Mouse (Mus musculus): ENCODE measurements around the gene Klhl26. TPM values are rescaled to one million over a fixed set of nuclear protein-coding genes. Genes with fewer than 3 reads are reported as not detected.

Klhl26 gene
- polyA plus RNA-seq, 1 experiment from 2014 or later = 26.8 TPM

DNA sequence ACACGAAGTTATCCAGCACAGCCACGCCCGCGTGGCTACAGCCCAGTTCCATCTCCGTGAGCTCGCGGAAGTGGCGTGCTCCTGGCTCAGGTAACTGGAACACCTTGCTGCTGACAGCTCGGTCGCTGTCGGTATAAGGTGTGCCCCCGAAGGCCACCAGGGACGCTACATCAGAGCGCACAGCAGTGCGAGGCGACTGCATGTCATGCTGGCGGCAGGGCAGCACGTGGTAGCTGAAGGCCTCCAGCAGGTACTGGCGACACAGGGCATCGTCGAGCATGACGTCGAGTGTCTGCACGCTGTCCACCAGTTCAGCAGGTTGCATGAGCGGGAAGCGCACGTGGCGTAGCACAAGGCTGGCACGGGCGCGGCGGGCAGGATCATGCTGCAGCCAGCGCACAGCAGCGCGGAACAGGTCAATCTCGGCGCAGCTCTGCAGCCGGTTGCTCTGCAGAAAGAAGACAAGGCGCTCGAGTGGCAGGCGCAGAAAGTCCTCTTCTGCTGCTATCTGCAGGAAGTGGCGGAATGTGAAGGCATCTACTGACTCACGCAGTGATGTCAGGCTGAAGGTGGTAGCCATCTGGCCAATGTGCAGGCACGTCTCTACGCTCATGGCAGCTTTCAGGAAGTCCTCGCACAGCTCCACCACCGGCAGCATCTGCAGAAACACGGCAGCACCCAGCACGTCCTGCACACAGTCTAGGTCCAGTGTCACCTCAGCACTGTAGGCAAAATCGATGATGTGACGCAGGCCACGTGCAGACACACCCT is 24.4 kb downstream of the Klhl26 start:
- peaks cover 30% of the 10 kb centered on the region for H3K36me3 ChIP-seq (ENCODE audit: insufficient read depth, low read length)
- no peaks in the 10 kb centered on the region for H3K9me3 ChIP-seq (ENCODE audit: low read length)
- no peaks in the 10 kb centered on the region for H3K4me1 ChIP-seq (ENCODE audit: insufficient read depth, low read length)
- WGBS = 67% methylated on average over 52 of the region's 52 CpGs
- H3K27me3 ChIP-seq (ENCODE audit: insufficient read depth, low read length) = no peaks in the 10 kb centered on the region
- ATAC-seq (ENCODE audit: low FRiP score, low TSS enrichment) = no peak
- H3K4me2 ChIP-seq (replicated peaks; ENCODE audit: low read depth, low read length) = no peak overlapping the region
- no peak overlapping the region for H3K4me3 ChIP-seq (ENCODE audit: low read length)
- H3K27ac ChIP-seq (ENCODE audit: low read length) = no peak overlapping the region
- no peak overlapping the region for H3K9ac ChIP-seq (replicated peaks; ENCODE audit: low read length)

DNA sequence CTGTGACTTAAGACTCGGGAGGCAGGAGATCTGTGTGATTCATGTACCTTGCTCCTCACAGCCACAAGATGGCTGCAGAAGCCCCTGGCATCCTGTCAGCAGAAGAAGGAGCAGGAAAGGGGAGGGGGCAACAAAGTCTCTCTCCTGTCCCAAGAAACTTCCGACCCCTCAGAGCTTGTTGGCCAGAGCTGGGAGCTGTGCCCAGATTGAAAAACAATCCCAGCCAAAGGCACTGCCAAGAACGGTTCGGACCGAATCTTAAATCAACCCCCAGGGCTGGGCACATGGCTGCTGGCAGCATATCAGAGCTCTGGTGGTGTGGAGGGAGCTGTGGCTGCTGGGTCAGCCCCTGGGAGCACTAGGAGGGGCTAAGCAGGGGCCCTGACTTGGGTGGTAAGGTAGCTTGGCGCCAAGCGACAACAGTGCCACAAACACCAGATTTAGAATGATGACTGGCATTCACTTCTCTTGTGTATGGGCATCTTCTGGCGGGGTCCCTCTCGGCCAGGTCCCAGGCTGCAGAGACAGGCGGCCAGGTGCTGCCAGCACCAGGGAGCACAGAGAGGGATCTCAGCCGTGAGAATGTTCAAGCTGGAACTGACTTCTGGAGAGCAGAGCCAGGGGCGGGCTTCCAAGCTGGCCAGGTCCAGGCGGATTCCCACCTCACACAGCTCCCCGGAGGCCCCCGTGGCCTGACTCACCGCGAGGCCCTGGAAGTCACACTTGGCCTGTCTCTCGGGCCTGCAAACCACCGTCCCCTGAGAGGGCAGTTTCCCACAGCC is 28.9 kb downstream of the Klhl26 start:
- Histone ChIP-seq H3K27me3 (ENCODE audit: insufficient read depth, low read length) (no peaks in the 10 kb centered on the region), H3K27ac (ENCODE audit: low read length) (no peak overlapping the region), H3K36me3 (ENCODE audit: insufficient read depth, low read length) (peaks cover 30% of the 10 kb centered on the region), H3K9ac (replicated peaks; ENCODE audit: low read length) (no peak overlapping the region), H3K4me1 (ENCODE audit: insufficient read depth, low read length) (no peaks in the 10 kb centered on the region), H3K9me3 (ENCODE audit: low read length) (no peaks in the 10 kb centered on the region), H3K4me2 (replicated peaks; ENCODE audit: low read depth, low read length) (no peak overlapping the region), H3K4me3 (ENCODE audit: low read length) (no peak overlapping the region)
- ATAC-seq (ENCODE audit: low FRiP score, low TSS enrichment) = no peak
- 68% methylated on average over 19 of the region's 19 CpGs for WGBS

DNA sequence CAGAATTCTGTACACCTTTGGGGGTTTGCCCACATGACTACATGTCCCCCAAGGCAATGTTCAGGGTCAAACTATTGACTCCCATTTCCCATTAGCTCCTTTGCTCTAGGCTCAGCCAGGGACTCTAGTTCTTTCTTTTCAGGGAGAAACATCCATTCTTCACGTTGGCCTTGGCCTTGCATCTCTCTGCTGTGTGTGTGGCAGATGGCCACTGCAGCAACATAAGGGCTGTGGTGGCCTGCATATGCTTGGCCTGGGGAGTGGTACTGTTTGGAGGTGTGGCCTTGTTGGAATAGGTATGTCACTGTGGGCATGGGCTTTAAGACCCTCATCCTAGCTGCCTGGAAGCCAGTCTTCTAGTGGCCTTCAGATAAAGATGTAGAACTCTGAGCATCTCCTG is 30.8 kb downstream of the Klhl26 start:
- Histone ChIP-seq H3K27me3 (ENCODE audit: insufficient read depth, low read length) (no peaks in the 10 kb centered on the region), H3K9me3 (ENCODE audit: low read length) (no peaks in the 10 kb centered on the region), H3K4me1 (ENCODE audit: insufficient read depth, low read length) (no peaks in the 10 kb centered on the region), H3K4me3 (ENCODE audit: low read length) (no peak overlapping the region), H3K9ac (replicated peaks; ENCODE audit: low read length) (no peak overlapping the region), H3K27ac (ENCODE audit: low read length) (no peak overlapping the region), H3K36me3 (ENCODE audit: insufficient read depth, low read length) (peaks cover 12% of the 10 kb centered on the region; the same call in 1 of the 2 replicates), H3K4me2 (replicated peaks; ENCODE audit: low read depth, low read length) (no peak overlapping the region)
- WGBS = 67% methylated on average over 1 of the region's 1 CpGs
- no peak for ATAC-seq (ENCODE audit: low FRiP score, low TSS enrichment)

DNA sequence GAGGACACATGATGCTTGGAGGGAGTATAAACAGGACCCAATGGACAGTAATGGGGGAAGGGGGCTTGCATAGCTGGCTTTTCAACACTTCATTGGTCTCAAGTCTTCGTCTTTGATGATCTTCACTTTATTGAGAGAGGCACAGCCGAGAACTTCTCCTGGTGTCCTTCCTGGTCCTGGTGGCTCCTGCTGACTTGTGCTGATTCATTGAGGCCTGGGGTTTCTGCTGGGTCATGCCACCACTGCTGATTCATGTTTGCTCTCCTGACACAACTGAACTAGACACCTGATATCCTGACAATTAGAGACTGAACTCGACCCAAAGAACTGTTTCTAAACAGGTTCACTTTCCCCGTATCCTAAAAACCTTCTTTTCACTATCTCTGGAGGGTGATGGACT is 33.4 kb downstream of the Klhl26 start:
- no peak for ATAC-seq (ENCODE audit: low FRiP score, low TSS enrichment)
- no peaks in the 10 kb centered on the region for H3K9me3 ChIP-seq (ENCODE audit: low read length)
- H3K4me2 ChIP-seq (replicated peaks; ENCODE audit: low read depth, low read length) = no peak overlapping the region
- H3K9ac ChIP-seq (replicated peaks; ENCODE audit: low read length) = no peak overlapping the region
- H3K36me3 ChIP-seq (ENCODE audit: insufficient read depth, low read length) = no peaks in the 10 kb centered on the region
- H3K4me1 ChIP-seq (ENCODE audit: insufficient read depth, low read length) = peaks cover 7% of the 10 kb centered on the region
- no peak overlapping the region for H3K27ac ChIP-seq (ENCODE audit: low read length)
- 59% methylated on average over 4 of the region's 4 CpGs for WGBS
- H3K4me3 ChIP-seq (ENCODE audit: low read length) = no peak overlapping the region
- no peaks in the 10 kb centered on the region for H3K27me3 ChIP-seq (ENCODE audit: insufficient read depth, low read length)

DNA sequence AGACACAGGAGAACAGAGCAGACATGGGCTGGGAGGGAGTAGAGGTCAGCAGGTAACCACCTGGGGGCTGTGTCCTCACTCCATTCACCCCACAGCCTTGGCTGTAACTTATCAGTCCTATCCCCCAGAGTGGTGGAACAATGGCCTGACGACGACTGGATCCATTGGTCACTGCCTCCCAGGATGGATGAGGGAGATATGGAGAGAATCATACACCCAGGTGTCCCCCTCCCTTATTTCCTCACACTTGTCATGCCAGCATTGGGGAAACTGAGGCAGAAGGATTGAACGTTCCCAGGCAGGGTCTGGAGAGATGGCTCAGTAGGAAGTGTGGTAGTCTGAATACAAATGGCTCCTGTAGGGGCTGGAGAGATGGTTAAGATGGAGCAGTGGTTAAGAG is 35.2 kb downstream of the Klhl26 start:
- peaks cover 9% of the 10 kb centered on the region for H3K4me1 ChIP-seq (ENCODE audit: insufficient read depth, low read length)
- WGBS = 76% methylated on average over 3 of the region's 3 CpGs
- no peak overlapping the region for H3K4me3 ChIP-seq (ENCODE audit: low read length)
- no peak overlapping the region for H3K4me2 ChIP-seq (replicated peaks; ENCODE audit: low read depth, low read length)
- ATAC-seq (ENCODE audit: low FRiP score, low TSS enrichment) = no peak
- no peaks in the 10 kb centered on the region for H3K36me3 ChIP-seq (ENCODE audit: insufficient read depth, low read length)
- H3K27me3 ChIP-seq (ENCODE audit: insufficient read depth, low read length) = no peaks in the 10 kb centered on the region
- H3K9ac ChIP-seq (replicated peaks; ENCODE audit: low read length) = no peak overlapping the region
- no peak overlapping the region for H3K27ac ChIP-seq (ENCODE audit: low read length)
- no peaks in the 10 kb centered on the region for H3K9me3 ChIP-seq (ENCODE audit: low read length)

GRCm38 (mm10) chr8:70440246-70440645 is 36.5 kb downstream of the Klhl26 start:
- peak overlapping the region; percentile 77; the same call in 1 of the 2 replicates for H3K9ac ChIP-seq (replicated peaks; ENCODE audit: low read length)
- H3K27ac ChIP-seq (ENCODE audit: low read length) = no peak overlapping the region
- H3K27me3 ChIP-seq (ENCODE audit: insufficient read depth, low read length) = no peaks in the 10 kb centered on the region
- ATAC-seq (ENCODE audit: low FRiP score, low TSS enrichment) = no peak
- no peak overlapping the region for H3K4me3 ChIP-seq (ENCODE audit: low read length)
- H3K36me3 ChIP-seq (ENCODE audit: insufficient read depth, low read length) = no peaks in the 10 kb centered on the region
- peaks cover 9% of the 10 kb centered on the region for H3K4me1 ChIP-seq (ENCODE audit: insufficient read depth, low read length)
- H3K9me3 ChIP-seq (ENCODE audit: low read length) = no peaks in the 10 kb centered on the region
- whole genome bisulfite sequencing = 51% methylated on average over 3 of the region's 3 CpGs
- peak overlapping the region; percentile 87 for H3K4me2 ChIP-seq (replicated peaks; ENCODE audit: low read depth, low read length)

GRCm38 (mm10) chr8:70439848-70440179 is 37.0 kb downstream of the Klhl26 start:
- ATAC-seq (ENCODE audit: low FRiP score, low TSS enrichment) = no peak
- no peaks in the 10 kb centered on the region for H3K36me3 ChIP-seq (ENCODE audit: insufficient read depth, low read length)
- H3K4me3 ChIP-seq (ENCODE audit: low read length) = peak overlapping the region; percentile 70
- no peaks in the 10 kb centered on the region for H3K27me3 ChIP-seq (ENCODE audit: insufficient read depth, low read length)
- H3K9ac ChIP-seq (replicated peaks; ENCODE audit: low read length) = peak overlapping the region; percentile 77
- peak overlapping the region; percentile 57; the same call in 1 of the 2 replicates for H3K27ac ChIP-seq (ENCODE audit: low read length)
- H3K4me2 ChIP-seq (replicated peaks; ENCODE audit: low read depth, low read length) = peak overlapping the region; percentile 87
- H3K4me1 ChIP-seq (ENCODE audit: insufficient read depth, low read length) = peaks cover 9% of the 10 kb centered on the region
- 6% methylated on average over 7 of the region's 7 CpGs for WGBS
- H3K9me3 ChIP-seq (ENCODE audit: low read length) = no peaks in the 10 kb centered on the region

- no peaks in the 10 kb centered on the region for H3K27me3 ChIP-seq (ENCODE audit: insufficient read depth, low read length)
- under 1% methylated on average over 57 of the region's 70 CpGs for WGBS
- H3K27ac ChIP-seq (ENCODE audit: low read length) = peak within 1 kb of the TSS; percentile 72
- ATAC-seq (ENCODE audit: low FRiP score, low TSS enrichment) = peak; percentile 99
- H3K9ac ChIP-seq (replicated peaks; ENCODE audit: low read length) = peak within 1 kb of the TSS; percentile 77
- peak within 1 kb of the TSS; percentile 70 for H3K4me3 ChIP-seq (ENCODE audit: low read length)
- no peaks in the 10 kb centered on the region for H3K9me3 ChIP-seq (ENCODE audit: low read length)
- H3K36me3 ChIP-seq (ENCODE audit: insufficient read depth, low read length) = no peaks in the 10 kb centered on the region
- H3K4me1 ChIP-seq (ENCODE audit: insufficient read depth, low read length) = peaks cover 9% of the 10 kb centered on the region
- H3K4me2 ChIP-seq (replicated peaks; ENCODE audit: low read depth, low read length) = peak within 1 kb of the TSS; percentile 87
Observed at GRCm38 (mm10) chr8:70439055-70439847, 37.5 kb downstream of the Klhl26 start, which contains the start of gene Crtc1. TSS of gene Crtc1 (minus strand) at chr8:70439579.

- no peak for ATAC-seq (ENCODE audit: low FRiP score, low TSS enrichment)
- H3K4me3 ChIP-seq (ENCODE audit: low read length) = peak overlapping the region; percentile 70
- peak overlapping the region; percentile 87 for H3K4me2 ChIP-seq (replicated peaks; ENCODE audit: low read depth, low read length)
- H3K27me3 ChIP-seq (ENCODE audit: insufficient read depth, low read length) = no peaks in the 10 kb centered on the region
- H3K4me1 ChIP-seq (ENCODE audit: insufficient read depth, low read length) = peaks cover 9% of the 10 kb centered on the region
- H3K9me3 ChIP-seq (ENCODE audit: low read length) = no peaks in the 10 kb centered on the region
- no peaks in the 10 kb centered on the region for H3K36me3 ChIP-seq (ENCODE audit: insufficient read depth, low read length)
- WGBS = 82% methylated on average over 2 of the region's 2 CpGs
- no peak overlapping the region for H3K27ac ChIP-seq (ENCODE audit: low read length)
- peak overlapping the region; percentile 77; the same call in 1 of the 2 replicates for H3K9ac ChIP-seq (replicated peaks; ENCODE audit: low read length)
Observed at GRCm38 (mm10) chr8:70438423-70438822, 38.3 kb downstream of the Klhl26 start.
